Mouse (Mus musculus) ES-Bruce4 (cell line): ENCODE results near the gene 2700097O09Rik. TPM values are rescaled to one million over a fixed set of nuclear protein-coding genes. Genes with fewer than 3 reads are reported as not detected.

Experiments used
- H3K27ac ChIP-seq: 2 replicates; pipeline ENCODE4 v1.5.1; 2012; ENCODE audit warnings: low read length, inconsistent platforms; ENCODE audit not compliant: insufficient read depth
- H3K27me3 ChIP-seq: 2 replicates; pipeline ENCODE4 v1.6.1; 2012; ENCODE audit warnings: mild to moderate bottlenecking, low read length, inconsistent platforms; ENCODE audit not compliant: control insufficient read depth, poor library complexity, insufficient read depth, severe bottlenecking
- H3K36me3 ChIP-seq: 2 replicates; pipeline ENCODE4 v1.6.1; 2012; ENCODE audit warnings: inconsistent platforms, mild to moderate bottlenecking, low read length, moderate library complexity; ENCODE audit not compliant: control insufficient read depth, poor library complexity, insufficient read depth, severe bottlenecking
- H3K4me1 ChIP-seq: one replicate; pipeline ENCODE4 v1.8.1; 2011; ENCODE audit warnings: low read length; ENCODE audit not compliant: control insufficient read depth, insufficient read depth
- H3K4me3 ChIP-seq: 2 replicates; pipeline ENCODE4 v1.5.1; 2011; ENCODE audit warnings: low read depth, mild to moderate bottlenecking, low read length
- H3K9ac ChIP-seq: 2 replicates; pipeline ENCODE4 v1.6.1; 2012; ENCODE audit warnings: low read depth, mild to moderate bottlenecking, inconsistent platforms; ENCODE audit not compliant: poor library complexity, severe bottlenecking
- H3K9me3 ChIP-seq: replicated peaks from 2 replicates; pipeline ENCODE4 v1.6.1; 2012; ENCODE audit warnings: mild to moderate bottlenecking, low read length, inconsistent platforms; ENCODE audit not compliant: control insufficient read depth, poor library complexity, insufficient read depth, severe bottlenecking
- CTCF ChIP-seq: IDR thresholded peaks from one replicate; pipeline ENCODE4 v1.8.1; 2011; ENCODE audit warnings: low read depth, low read length
- EP300 ChIP-seq: IDR thresholded peaks from 2 replicates; pipeline ENCODE4 v1.6.1; 2011; ENCODE audit warnings: low read depth, low read length; ENCODE audit not compliant: insufficient read depth
- POLR2A ChIP-seq: IDR thresholded peaks from one replicate; pipeline ENCODE4 v1.8.1; 2011; ENCODE audit warnings: low read length; ENCODE audit not compliant: insufficient read depth
- polyA plus RNA-seq: library from polyadenylated mRNA; stranded (reverse); fragments of >200 nt; gene quantifications from 2 replicates; pipeline ENCODE4 v1.2.4, GENCODE M21; 2011; ENCODE audit warnings: low read depth; ENCODE audit not compliant: missing spikeins, insufficient read depth, insufficient read length

Gene 2700097O09Rik
- polyA plus RNA-seq, 1 experiment: 46.7 TPM

GRCm38 (mm10) chr12:55075296-55075695, 4.6 kb downstream of the 2700097O09Rik start:
- H3K9me3 ChIP-seq: no peaks in the 10 kb centered on the region
- H3K9ac ChIP-seq: no peak overlapping the region
- H3K27me3 ChIP-seq: no peaks in the 10 kb centered on the region
- no peak overlapping the region for H3K27ac ChIP-seq
- H3K4me1 ChIP-seq: no peaks in the 10 kb centered on the region
- 0 out of 2 replicates have a peak, but pooled peaks cover 4% of the 10 kb centered on the region for H3K36me3 ChIP-seq
- TF ChIP-seq CTCF (no peak), POLR2A (no peak), EP300 (no peak)
- H3K4me3 ChIP-seq: no peak overlapping the region

- TF ChIP-seq CTCF: no peak
- no peak for TF ChIP-seq EP300
- TF ChIP-seq POLR2A: no peak
- Histone ChIP-seq H3K4me1 (no peaks in the 10 kb centered on the region), H3K27ac (no peak overlapping the region)
These were observed 6.2 kb downstream of the 2700097O09Rik start for GRCm38 (mm10) chr12:55073686-55074085.

GRCm38 (mm10) chr12:55072495-55072894, 7.4 kb downstream of the 2700097O09Rik start:
- Histone ChIP-seq H3K36me3 (0 out of 2 replicates have a peak, but pooled peaks cover 4% of the 10 kb centered on the region), H3K9me3 (no peaks in the 10 kb centered on the region), H3K4me1 (no peaks in the 10 kb centered on the region), H3K27me3 (no peaks in the 10 kb centered on the region), H3K27ac (no peak overlapping the region), H3K9ac (no peak overlapping the region), H3K4me3 (no peak overlapping the region)
- no peak for TF ChIP-seq EP300
- TF ChIP-seq CTCF: no peak
- TF ChIP-seq POLR2A: no peak

More at GRCm38 (mm10) chr12:55073686-55074085, 6.2 kb downstream of the 2700097O09Rik start:
- H3K36me3 ChIP-seq: 0 out of 2 replicates have a peak, but pooled peaks cover 4% of the 10 kb centered on the region
- H3K27me3 ChIP-seq: no peaks in the 10 kb centered on the region
- no peak overlapping the region for H3K4me3 ChIP-seq
- H3K9me3 ChIP-seq: no peaks in the 10 kb centered on the region
- H3K9ac ChIP-seq: no peak overlapping the region

- TF ChIP-seq POLR2A (no peak), EP300 (no peak), CTCF (no peak)
- no peaks in the 10 kb centered on the region for H3K4me1 ChIP-seq
- no peak overlapping the region for H3K27ac ChIP-seq
- H3K4me3 ChIP-seq: no peak overlapping the region
- H3K9ac ChIP-seq: no peak overlapping the region
- no peaks in the 10 kb centered on the region for H3K27me3 ChIP-seq
- no peaks in the 10 kb centered on the region for H3K9me3 ChIP-seq
- peaks cover 8% of the 10 kb centered on the region for H3K36me3 ChIP-seq
These were observed 17.8 kb downstream of the 2700097O09Rik start for GRCm38 (mm10) chr12:55062141-55062540.

GRCm38 (mm10) chr12:55061006-55061405, 18.9 kb downstream of the 2700097O09Rik start:
- TF ChIP-seq CTCF: no peak
- Histone ChIP-seq H3K4me3 (no peak overlapping the region), H3K9ac (no peak overlapping the region), H3K27me3 (no peaks in the 10 kb centered on the region), H3K27ac (no peak overlapping the region), H3K36me3 (peaks cover 8% of the 10 kb centered on the region), H3K9me3 (no peaks in the 10 kb centered on the region), H3K4me1 (no peaks in the 10 kb centered on the region)

GRCm38 (mm10) chr12:55060212-55060898, 19.6 kb downstream of the 2700097O09Rik start:
- no peaks in the 10 kb centered on the region for H3K27me3 ChIP-seq
- H3K36me3 ChIP-seq: peaks cover 8% of the 10 kb centered on the region
- H3K4me3 ChIP-seq: no peak overlapping the region
- H3K9ac ChIP-seq: no peak overlapping the region
- H3K27ac ChIP-seq: no peak overlapping the region
- no peaks in the 10 kb centered on the region for H3K9me3 ChIP-seq
- no peaks in the 10 kb centered on the region for H3K4me1 ChIP-seq
- TF ChIP-seq EP300 (no peak), CTCF (no peak), POLR2A (no peak)
